Comparison of ENCODE assay signal across 8 mouse cellular contexts in the genomic region with DNA sequence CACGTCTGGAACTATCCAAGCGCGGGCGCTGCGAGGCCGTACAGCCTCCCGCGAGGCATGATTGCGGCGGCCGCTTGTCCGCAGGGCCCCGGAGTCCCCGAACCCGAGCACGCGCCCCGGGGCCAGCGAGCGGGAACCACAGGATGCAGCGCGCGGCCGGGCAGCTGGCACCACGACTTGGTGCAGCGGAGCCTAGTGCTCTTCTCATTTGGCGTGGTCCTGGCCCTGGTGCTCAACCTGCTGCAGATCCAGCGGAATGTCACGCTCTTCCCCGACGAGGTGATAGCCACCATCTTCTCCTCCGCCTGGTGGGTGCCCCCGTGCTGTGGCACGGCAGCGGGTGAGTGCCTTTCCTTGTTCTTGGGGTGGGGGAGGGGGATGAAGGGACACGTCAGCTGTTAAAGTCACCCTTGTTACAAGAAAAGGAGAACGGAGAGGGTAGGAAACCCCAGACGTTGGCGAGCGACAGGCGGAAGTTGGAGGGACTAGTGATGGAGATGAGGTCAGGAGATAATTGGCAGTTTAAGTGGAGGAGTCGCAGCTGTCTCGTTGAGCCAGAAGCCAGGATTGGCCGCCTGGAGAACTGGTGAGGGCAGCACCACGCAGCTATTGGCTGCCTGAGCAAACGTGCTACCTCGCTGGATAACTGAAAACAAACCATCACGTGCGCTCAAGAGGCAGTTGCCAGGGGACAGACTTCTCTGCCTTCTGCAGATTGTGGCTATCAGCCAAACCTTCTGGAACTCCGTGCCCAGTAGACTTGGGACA. TPM values are rescaled to one million over a fixed set of nuclear protein-coding genes. Genes with fewer than 3 reads are reported as not detected.
DNase-seq lines count a peak whose midpoint lies in the region; ATAC-seq and TF ChIP-seq lines count a peak whose summit lies in the region.

No protein-coding gene starts in this region.

- peak overlapping the region; percentile 91 for H3K4me2 ChIP-seq in heart, embryonic 15.5 days
- peak overlapping the region; percentile 93 for H3K4me2 ChIP-seq in liver, embryonic 14.5 days (ENCODE audit: low read depth)
- H3K4me2 ChIP-seq in neural tube, embryonic 11.5 days (ENCODE audit: low read depth): peak overlapping the region; percentile 82

- peak; percentile 79 for TF ChIP-seq EP300 in liver, embryonic 14.5 days (IDR thresholded peaks at IDR 0.05; ENCODE audit: low read depth)

- no peaks in the 10 kb centered on the region for H3K9me3 ChIP-seq in forebrain, embryonic 10.5 days
- no peaks in the 10 kb centered on the region for H3K9me3 ChIP-seq in heart, embryonic 15.5 days (replicated peaks)
- H3K9me3 ChIP-seq in liver, embryonic 14.5 days (ENCODE audit: control insufficient read depth, low read length): no peaks in the 10 kb centered on the region
- H3K9me3 ChIP-seq in neural tube, embryonic 11.5 days (ENCODE audit: control insufficient read depth, low read length): no peaks in the 10 kb centered on the region

- H3K36me3 ChIP-seq in forebrain, embryonic 10.5 days (replicated peaks): peaks cover 39% of the 10 kb centered on the region
- H3K36me3 ChIP-seq in heart, embryonic 15.5 days: peaks cover 35% of the 10 kb centered on the region
- peaks cover 32% of the 10 kb centered on the region for H3K36me3 ChIP-seq in liver, embryonic 14.5 days (replicated peaks; ENCODE audit: control insufficient read depth, insufficient read depth, low read depth)
- peaks cover 6% of the 10 kb centered on the region; the same call in 1 of the 2 replicates for H3K36me3 ChIP-seq in neural tube, embryonic 11.5 days (ENCODE audit: control insufficient read depth, insufficient read depth, low read length)

- no peaks in the 10 kb centered on the region for H3K27me3 ChIP-seq in forebrain, embryonic 10.5 days (ENCODE audit: poor library complexity, severe bottlenecking)
- H3K27me3 ChIP-seq in heart, embryonic 15.5 days: no peaks in the 10 kb centered on the region
- no peaks in the 10 kb centered on the region for H3K27me3 ChIP-seq in liver, embryonic 14.5 days (ENCODE audit: control insufficient read depth, insufficient read depth, low read length)
- no peaks in the 10 kb centered on the region for H3K27me3 ChIP-seq in neural tube, embryonic 11.5 days (ENCODE audit: control insufficient read depth, insufficient read depth, low read length)

- peak; percentile 75 for ATAC-seq in CD4-positive, CD25-positive, alpha-beta regulatory T cell, adult 4 months
- ATAC-seq in heart, embryonic 15.5 days (replicated peaks; ENCODE audit: insufficient number of reproducible peaks, insufficient read depth, low FRiP score, low read depth): peak; percentile 40
- ATAC-seq in liver, embryonic 14.5 days (ENCODE audit: insufficient read depth): peak; percentile 66
- ATAC-seq in neural tube, embryonic 11.5 days (ENCODE audit: insufficient read depth, low FRiP score, low TSS enrichment): peak; percentile 84

- H3K9ac ChIP-seq in heart, embryonic 15.5 days: peak overlapping the region; percentile 75
- H3K9ac ChIP-seq in liver, embryonic 14.5 days (replicated peaks): peak overlapping the region; percentile 72
- peak overlapping the region; percentile 74 for H3K9ac ChIP-seq in neural tube, embryonic 11.5 days (ENCODE audit: low read length)

- no peak for TF ChIP-seq CTCF in liver, embryonic 14.5 days (IDR thresholded peaks at IDR 0.05; ENCODE audit: low read depth)

- peaks cover 42% of the 10 kb centered on the region for H3K4me1 ChIP-seq in forebrain, embryonic 10.5 days
- H3K4me1 ChIP-seq in heart, embryonic 15.5 days (replicated peaks): peaks cover 34% of the 10 kb centered on the region
- H3K4me1 ChIP-seq in liver, embryonic 14.5 days (replicated peaks; ENCODE audit: control insufficient read depth in 2 of 2, insufficient read depth in 2 of 2, low read length in 1 of 2): peaks cover 21 to 27% of the 10 kb centered on the region in 2 experiments
- peaks cover 18% of the 10 kb centered on the region for H3K4me1 ChIP-seq in neural tube, embryonic 11.5 days (ENCODE audit: control insufficient read depth, insufficient read depth, low read length)

- peak overlapping the region; percentile 98 for H3K27ac ChIP-seq in forebrain, embryonic 10.5 days
- peak overlapping the region; percentile 90 for H3K27ac ChIP-seq in heart, embryonic 15.5 days
- H3K27ac ChIP-seq in liver, embryonic 14.5 days: peak overlapping the region; percentile 73
- peak overlapping the region; percentile 85 for H3K27ac ChIP-seq in neural tube, embryonic 11.5 days (ENCODE audit: low read depth, low read length)

- peak; percentile 71 for DNase-seq in c-Kit-negative CD71-positive TER-119-positive erythroid progenitor cells, embryonic 14.5 days (ENCODE audit: low read depth, low spot score)
- peak; percentile 86 for DNase-seq in forebrain, embryonic 10.5 days (ENCODE audit: extremely low spot score, low spot score)
- peak; percentile 89 to 97 for DNase-seq in kidney, postnatal 25 days
- peak; percentile 83 to 91 (median 84) for DNase-seq in liver, embryonic 14.5 days (ENCODE audit: low read depth in 3 of 3, low spot score in 3 of 3)
- DNase-seq in neural tube, embryonic 11.5 days (ENCODE audit: low spot score): peak; percentile 90
- peak; percentile 95 for DNase-seq in telencephalon, adult 2 months (ENCODE audit: low read depth, low spot score)

- H3K4me3 ChIP-seq in forebrain, embryonic 10.5 days: peak overlapping the region; percentile 85
- peak overlapping the region; percentile 90 for H3K4me3 ChIP-seq in heart, embryonic 15.5 days
- H3K4me3 ChIP-seq in liver, embryonic 14.5 days (ENCODE audit: insufficient read depth in 1 of 2, low read depth in 2 of 2, low read length in 2 of 2): peak overlapping the region; percentile 75 to 84
- H3K4me3 ChIP-seq in neural tube, embryonic 11.5 days (ENCODE audit: low read depth, low read length): peak overlapping the region; percentile 83

- under 1% methylated on average over 50 of the region's 50 CpGs for WGBS in forebrain, embryonic 10.5 days
- under 1% methylated on average over 50 of the region's 50 CpGs for WGBS in heart, embryonic 15.5 days
- under 1% methylated on average over 50 of the region's 50 CpGs for WGBS in liver, embryonic 14.5 days (ENCODE audit: insufficient replicate concordance)
- under 1% methylated on average over 50 of the region's 50 CpGs for WGBS in neural tube, embryonic 11.5 days

RNA-seq across cellular contexts. Expression of a gene that starts 0.5 kb away (rescaled TPM):
- 10 to 100 TPM; 28.0 to 32.8 TPM for polyA plus RNA-seq in CD4-positive, CD25-positive, alpha-beta regulatory T cell, adult 4 months (2017; shearing (Covaris generic))
- polyA plus RNA-seq in forebrain, embryonic 10.5 days (2016; fragmentation: Nextera tagmentation; extraction: Ambion mirVana): 94.2 and 104 TPM in 2 replicates
- 23.3 and 30.7 TPM in 2 replicates for polyA plus RNA-seq in heart, embryonic 15.5 days (2015; fragmentation: Nextera tagmentation; extraction: Ambion mirVana)
- 29.2 and 30.1 TPM in 2 replicates for polyA plus RNA-seq in liver, embryonic 14.5 days (2012; rRNA removed)
- 46.2 and 48.3 TPM in 2 replicates for polyA plus RNA-seq in liver, embryonic 14.5 days (2014; fragmentation: Nextera tagmentation; extraction: Ambion mirVana)
- 107 and 109 TPM in 2 replicates for polyA plus RNA-seq in neural tube, embryonic 11.5 days (2014; fragmentation: Nextera tagmentation; extraction: Ambion mirVana)

Comparison
In these comparisons a context has a peak if more than half of its experiments do, and no peak if none do; other contexts are left out.
1. Peak in every context shown above with its lines: DNase-seq, ATAC-seq, H3K4me3 ChIP-seq and H3K27ac ChIP-seq.